Mouse (Mus musculus): ENCODE data around the gene Kif5c. TPM values are rescaled to one million over a fixed set of nuclear protein-coding genes. Genes with fewer than 3 reads are reported as not detected.

Gene Kif5c
- polyA plus RNA-seq, 1 experiment = 25.8 TPM

- Histone ChIP-seq H3K9me3 (replicated peaks; ENCODE audit: control insufficient read depth, insufficient read depth, low read length, poor library complexity, severe bottlenecking) (no peaks in the 10 kb centered on the region), H3K4me3 (ENCODE audit: low read depth, low read length) (no peak overlapping the region), H3K27me3 (ENCODE audit: control insufficient read depth, insufficient read depth, low read length, poor library complexity, severe bottlenecking) (no peaks in the 10 kb centered on the region), H3K36me3 (ENCODE audit: control insufficient read depth, insufficient read depth, low read length, poor library complexity, severe bottlenecking) (no peaks in the 10 kb centered on the region), H3K4me1 (ENCODE audit: control insufficient read depth, insufficient read depth, low read length) (peaks cover 2% of the 10 kb centered on the region), H3K27ac (ENCODE audit: insufficient read depth, low read length) (no peak overlapping the region), H3K9ac (ENCODE audit: low read depth, poor library complexity, severe bottlenecking) (no peak overlapping the region)
- TF ChIP-seq EP300 (IDR thresholded peaks at IDR 0.05; ENCODE audit: insufficient read depth, low read depth, low read length) (no peak), POLR2A (IDR thresholded peaks at IDR 0.05; ENCODE audit: insufficient read depth, low read length) (no peak), CTCF (IDR thresholded peaks at IDR 0.05; ENCODE audit: low read depth, low read length) (no peak)
Observed at GRCm38 (mm10) chr2:49773194-49773931, 154.3 kb downstream of the Kif5c start.

GRCm38 (mm10) chr2:49774180-49774579, 155.1 kb downstream of the Kif5c start:
- Histone ChIP-seq H3K9me3 (replicated peaks; ENCODE audit: control insufficient read depth, insufficient read depth, low read length, poor library complexity, severe bottlenecking) (no peaks in the 10 kb centered on the region), H3K9ac (ENCODE audit: low read depth, poor library complexity, severe bottlenecking) (no peak overlapping the region), H3K4me1 (ENCODE audit: control insufficient read depth, insufficient read depth, low read length) (peaks cover 2% of the 10 kb centered on the region), H3K27me3 (ENCODE audit: control insufficient read depth, insufficient read depth, low read length, poor library complexity, severe bottlenecking) (no peaks in the 10 kb centered on the region), H3K4me3 (ENCODE audit: low read depth, low read length) (no peak overlapping the region), H3K27ac (ENCODE audit: insufficient read depth, low read length) (no peak overlapping the region), H3K36me3 (ENCODE audit: control insufficient read depth, insufficient read depth, low read length, poor library complexity, severe bottlenecking) (no peaks in the 10 kb centered on the region)
- no peak for TF ChIP-seq CTCF (IDR thresholded peaks at IDR 0.05; ENCODE audit: low read depth, low read length)
- TF ChIP-seq EP300 (IDR thresholded peaks at IDR 0.05; ENCODE audit: insufficient read depth, low read depth, low read length) = no peak
- TF ChIP-seq POLR2A (IDR thresholded peaks at IDR 0.05; ENCODE audit: insufficient read depth, low read length) = no peak

- no peaks in the 10 kb centered on the region for H3K27me3 ChIP-seq (ENCODE audit: control insufficient read depth, insufficient read depth, low read length, poor library complexity, severe bottlenecking)
- H3K27ac ChIP-seq (ENCODE audit: insufficient read depth, low read length) = no peak overlapping the region
- no peak overlapping the region for H3K9ac ChIP-seq (ENCODE audit: low read depth, poor library complexity, severe bottlenecking)
- H3K36me3 ChIP-seq (ENCODE audit: control insufficient read depth, insufficient read depth, low read length, poor library complexity, severe bottlenecking) = no peaks in the 10 kb centered on the region
- no peak overlapping the region for H3K4me3 ChIP-seq (ENCODE audit: low read depth, low read length)
- H3K9me3 ChIP-seq (replicated peaks; ENCODE audit: control insufficient read depth, insufficient read depth, low read length, poor library complexity, severe bottlenecking) = no peaks in the 10 kb centered on the region
- TF ChIP-seq EP300 (IDR thresholded peaks at IDR 0.05; ENCODE audit: insufficient read depth, low read depth, low read length) (no peak), CTCF (IDR thresholded peaks at IDR 0.05; ENCODE audit: low read depth, low read length) (no peak), POLR2A (IDR thresholded peaks at IDR 0.05; ENCODE audit: insufficient read depth, low read length) (no peak)
- H3K4me1 ChIP-seq (ENCODE audit: control insufficient read depth, insufficient read depth, low read length) = peaks cover 2% of the 10 kb centered on the region
Observed at GRCm38 (mm10) chr2:49775187-49775586, 156.1 kb downstream of the Kif5c start.

GRCm38 (mm10) chr2:49775735-49776134, 156.6 kb downstream of the Kif5c start:
- Histone ChIP-seq H3K9ac (ENCODE audit: low read depth, poor library complexity, severe bottlenecking) (no peak overlapping the region), H3K4me1 (ENCODE audit: control insufficient read depth, insufficient read depth, low read length) (peaks cover 2% of the 10 kb centered on the region), H3K4me3 (ENCODE audit: low read depth, low read length) (no peak overlapping the region), H3K36me3 (ENCODE audit: control insufficient read depth, insufficient read depth, low read length, poor library complexity, severe bottlenecking) (no peaks in the 10 kb centered on the region), H3K27ac (ENCODE audit: insufficient read depth, low read length) (no peak overlapping the region), H3K9me3 (replicated peaks; ENCODE audit: control insufficient read depth, insufficient read depth, low read length, poor library complexity, severe bottlenecking) (no peaks in the 10 kb centered on the region), H3K27me3 (ENCODE audit: control insufficient read depth, insufficient read depth, low read length, poor library complexity, severe bottlenecking) (no peaks in the 10 kb centered on the region)
- TF ChIP-seq EP300 (IDR thresholded peaks at IDR 0.05; ENCODE audit: insufficient read depth, low read depth, low read length) = no peak
- TF ChIP-seq POLR2A (IDR thresholded peaks at IDR 0.05; ENCODE audit: insufficient read depth, low read length) = no peak
- TF ChIP-seq CTCF (IDR thresholded peaks at IDR 0.05; ENCODE audit: low read depth, low read length) = no peak

GRCm38 (mm10) chr2:49776407-49776806, 157.3 kb downstream of the Kif5c start:
- Histone ChIP-seq H3K4me3 (ENCODE audit: low read depth, low read length) (no peak overlapping the region), H3K27ac (ENCODE audit: insufficient read depth, low read length) (no peak overlapping the region), H3K4me1 (ENCODE audit: control insufficient read depth, insufficient read depth, low read length) (peaks cover 2% of the 10 kb centered on the region), H3K9me3 (replicated peaks; ENCODE audit: control insufficient read depth, insufficient read depth, low read length, poor library complexity, severe bottlenecking) (no peaks in the 10 kb centered on the region), H3K9ac (ENCODE audit: low read depth, poor library complexity, severe bottlenecking) (no peak overlapping the region), H3K36me3 (ENCODE audit: control insufficient read depth, insufficient read depth, low read length, poor library complexity, severe bottlenecking) (no peaks in the 10 kb centered on the region), H3K27me3 (ENCODE audit: control insufficient read depth, insufficient read depth, low read length, poor library complexity, severe bottlenecking) (no peaks in the 10 kb centered on the region)
- TF ChIP-seq POLR2A (IDR thresholded peaks at IDR 0.05; ENCODE audit: insufficient read depth, low read length) (no peak), CTCF (IDR thresholded peaks at IDR 0.05; ENCODE audit: low read depth, low read length) (no peak), EP300 (IDR thresholded peaks at IDR 0.05; ENCODE audit: insufficient read depth, low read depth, low read length) (no peak)

GRCm38 (mm10) chr2:49787376-49788050, 168.4 kb downstream of the Kif5c start, which contains the start of gene Lypd6b:
Gene Lypd6b, plus strand, starts transcription at chr2:49787688.
- peak within 1 kb of the TSS; percentile 80 for H3K9ac ChIP-seq (ENCODE audit: low read depth, poor library complexity, severe bottlenecking)
- TF ChIP-seq POLR2A (IDR thresholded peaks at IDR 0.05; ENCODE audit: insufficient read depth, low read length) = no peak
- no peaks in the 10 kb centered on the region for H3K9me3 ChIP-seq (replicated peaks; ENCODE audit: control insufficient read depth, insufficient read depth, low read length, poor library complexity, severe bottlenecking)
- peaks cover 8% of the 10 kb centered on the region for H3K27me3 ChIP-seq (ENCODE audit: control insufficient read depth, insufficient read depth, low read length, poor library complexity, severe bottlenecking)
- peak within 1 kb of the TSS; percentile 63 for H3K4me3 ChIP-seq (ENCODE audit: low read depth, low read length)
- H3K27ac ChIP-seq (ENCODE audit: insufficient read depth, low read length) = no peak within 1 kb of the TSS
- H3K36me3 ChIP-seq (ENCODE audit: control insufficient read depth, insufficient read depth, low read length, poor library complexity, severe bottlenecking) = no peaks in the 10 kb centered on the region
- H3K4me1 ChIP-seq (ENCODE audit: control insufficient read depth, insufficient read depth, low read length) = no peaks in the 10 kb centered on the region

All from ES-Bruce4 (cell line).